Mouse (Mus musculus): ENCODE measurements around the gene Hoxa4.

- TF ChIP-seq POLR2A (IDR thresholded peaks at IDR 0.05; ENCODE audit: insufficient read depth, low read depth, low read length) (no peak), CTCF (IDR thresholded peaks at IDR 0.05; ENCODE audit: insufficient read depth, low read depth, low read length) (no peak)
These were observed 29.3 kb upstream of the Hoxa4 start for GRCm38 (mm10) chr6:52220865-52221310.

Data from olfactory bulb, adult 2 months (tissue).